Mouse (Mus musculus) cerebellum, postnatal 14 days (tissue): ENCODE results near the gene Abraxas1.

Experiments used
- DNase-seq, 2 experiments: peaks; one replicate each; pipeline ENCODE4 v3.0.0; 2021; ENCODE audit warnings: mixed read lengths in 2 of 2

Abraxas1 gene

GRCm38 (mm10) chr5:100821375-100821774, 610 bp upstream of the Abraxas1 start:
- DNase-seq: no peak

GRCm38 (mm10) chr5:100819568-100820480, 941 bp downstream of the Abraxas1 start:
- peak; percentile 11 to 12 for DNase-seq

GRCm38 (mm10) chr5:100818341-100818740, 2.4 kb downstream of the Abraxas1 start:
- DNase-seq: no peak

GRCm38 (mm10) chr5:100798165-100798860, 22.5 kb downstream of the Abraxas1 start, which contains the start of the genes Helq and Mrps18c:
Gene Helq (minus strand): TSS chr5:100798598.
Gene Mrps18c (plus strand): TSS chr5:100798627.
- peak; percentile 96 for DNase-seq

- no peak for DNase-seq
These were observed 26.7 kb downstream of the Abraxas1 start for GRCm38 (mm10) chr5:100794084-100794483.

GRCm38 (mm10) chr5:100792261-100792660, 28.5 kb downstream of the Abraxas1 start:
- DNase-seq: no peak

- no peak for DNase-seq
These were observed 33.2 kb downstream of the Abraxas1 start for GRCm38 (mm10) chr5:100787527-100787926.

GRCm38 (mm10) chr5:100779002-100779401, 41.8 kb downstream of the Abraxas1 start:
- DNase-seq: no peak

GRCm38 (mm10) chr5:100776900-100777299, 43.9 kb downstream of the Abraxas1 start:
- DNase-seq: no peak

- DNase-seq: no peak
These were observed 44.9 kb downstream of the Abraxas1 start for GRCm38 (mm10) chr5:100775778-100776404.

GRCm38 (mm10) chr5:100771575-100771974, 49.2 kb downstream of the Abraxas1 start:
- DNase-seq: no peak

- DNase-seq: no peak
These were observed 54.7 kb downstream of the Abraxas1 start for GRCm38 (mm10) chr5:100766026-100766425.

GRCm38 (mm10) chr5:100761736-100762135, 59.0 kb downstream of the Abraxas1 start:
- DNase-seq: no peak

GRCm38 (mm10) chr5:100760049-100760663, 60.6 kb downstream of the Abraxas1 start:
- no peak for DNase-seq

GRCm38 (mm10) chr5:100758121-100758520, 62.6 kb downstream of the Abraxas1 start:
- no peak for DNase-seq
